Mouse (Mus musculus): ENCODE results near the gene Axin1.

Axin1 gene

GRCm38 (mm10) chr17:26243471-26244100 is 105.1 kb downstream of the Axin1 start:
- DNase-seq, result peak; percentile 81

GRCm38 (mm10) chr17:26244101-26244841 is 105.8 kb downstream of the Axin1 start, which contains the start of gene Fam234a:
Gene Fam234a, minus strand, starts transcription at chr17:26244242.
- peak; percentile 98 for DNase-seq

All from kidney, postnatal 10 days (tissue).